Mouse (Mus musculus) gastrocnemius, postnatal 36 days (tissue): ENCODE measurements around the gene H2-T22. TPM values are rescaled to one million over a fixed set of nuclear protein-coding genes. Genes with fewer than 3 reads are reported as not detected.
"Not testable (repeated sequence)": the region's sequence is repeated elsewhere in the genome, so short reads cannot be mapped to it uniquely, and the experiment has no call there.

Experiments
- DNase-seq, 2 experiments: peaks; one replicate each; pipeline ENCODE4 v3.0.0; 2022
- intact Hi-C: fragments of 180-260 bp; cut with DNase I; formaldehyde crosslinking; loops from one replicate; pipeline ENCODE4 v1.15.1; 2025
- total RNA-seq, 2 experiments: library from RNA; stranded (reverse); gene quantifications; 2 replicates each; pipeline ENCODE4 v1.2.3; 2021

Gene H2-T22
- total RNA-seq, 2 experiments from 2014 or later, result 7.1 to 8.0 TPM

GRCm38 (mm10) chr17:36030703-36031582 lies 11.6 kb downstream of the H2-T22 start:
- DNase-seq, intact Hi-C loops: not testable (repeated sequence)

- DNase-seq, intact Hi-C loops: not testable (repeated sequence)
Measured at GRCm38 (mm10) chr17:36030046-36030702, 12.4 kb downstream of the H2-T22 start.

GRCm38 (mm10) chr17:36028879-36029619 lies 13.5 kb downstream of the H2-T22 start:
- DNase-seq, result no peak
- intact Hi-C loops, result loop anchor here (1.0 kb wide), 1 partner anchor 10 kb away; no protein-coding TSS in a partner anchor

- intact Hi-C loops, result no loop called here
Measured at GRCm38 (mm10) chr17:36027663-36028062, 14.9 kb downstream of the H2-T22 start.

GRCm38 (mm10) chr17:36025901-36026300 lies 16.6 kb downstream of the H2-T22 start:
- intact Hi-C loops, result no loop called here
- no peak for DNase-seq

More at GRCm38 (mm10) chr17:36027663-36028062, 14.9 kb downstream of the H2-T22 start:
- no peak for DNase-seq

- no peak for DNase-seq
- intact Hi-C loops, result no loop called here
Measured at GRCm38 (mm10) chr17:36025197-36025596, 17.4 kb downstream of the H2-T22 start.

- intact Hi-C loops, result no loop called here
- DNase-seq, result no peak
Measured at GRCm38 (mm10) chr17:36023710-36024654, 18.6 kb downstream of the H2-T22 start.

GRCm38 (mm10) chr17:36022922-36023321 lies 19.6 kb downstream of the H2-T22 start:
- DNase-seq, result no peak
- intact Hi-C loops, result no loop called here

- no peak for DNase-seq
- intact Hi-C loops, result no loop called here
Measured at GRCm38 (mm10) chr17:36022098-36022497, 20.4 kb downstream of the H2-T22 start.

GRCm38 (mm10) chr17:36021309-36021708 lies 21.2 kb downstream of the H2-T22 start:
- intact Hi-C loops, result no loop called here

GRCm38 (mm10) chr17:36020191-36021073 lies 22.1 kb downstream of the H2-T22 start, which contains the start of gene H2-T24:
H2-T24 (minus strand) TSS chr17:36020560.
- intact Hi-C loops, result no loop called here
- DNase-seq, result peak in 1 of 2 experiments; percentile 71

More at GRCm38 (mm10) chr17:36021309-36021708, 21.2 kb downstream of the H2-T22 start:
- no peak for DNase-seq

GRCm38 (mm10) chr17:36019519-36019918 lies 23.0 kb downstream of the H2-T22 start:
- DNase-seq, result no peak
- intact Hi-C loops, result loop anchor here (1.0 kb wide), 1 partner anchor 10 kb away; no protein-coding TSS in a partner anchor

- intact Hi-C loops, result loop anchor here (1.0 kb wide), 1 partner anchor 10 kb away; no protein-coding TSS in a partner anchor
- DNase-seq, result no peak
Measured at GRCm38 (mm10) chr17:36018979-36019378, 23.6 kb downstream of the H2-T22 start.

GRCm38 (mm10) chr17:36017046-36017445 lies 25.5 kb downstream of the H2-T22 start:
- intact Hi-C loops, result no loop called here
- DNase-seq, result no peak

- intact Hi-C loops, result no loop called here
- DNase-seq, result no peak
Measured at GRCm38 (mm10) chr17:36014977-36015376, 27.6 kb downstream of the H2-T22 start.

- DNase-seq, intact Hi-C loops: not testable (repeated sequence)
Measured at GRCm38 (mm10) chr17:36004409-36004808, 38.1 kb downstream of the H2-T22 start.

GRCm38 (mm10) chr17:36003331-36003730 lies 39.2 kb downstream of the H2-T22 start:
- intact Hi-C loops, result no loop called here
- no peak for DNase-seq

- intact Hi-C loops, result no loop called here
- DNase-seq, result no peak
Measured at GRCm38 (mm10) chr17:36001966-36002365, 40.6 kb downstream of the H2-T22 start.
